Mouse (Mus musculus) heart, adult 2 months (tissue): ENCODE data around the gene Mitf. TPM values are rescaled to one million over a fixed set of nuclear protein-coding genes. Genes with fewer than 3 reads are reported as not detected.
A peak's percentile ranks its signal among the peaks of the same experiment; 100 is the strongest.

Experiments
- DNase-seq, 2 experiments: peaks; one replicate each; pipeline ENCODE4 v3.0.0; 2021
- H3K27ac ChIP-seq: fragments of 200-600 bp; 2 replicates; pipeline ENCODE4 v1.8.1; 2022
- H3K27me3 ChIP-seq: fragments of 200-500 bp; 2 replicates; pipeline ENCODE4 v1.6.1; 2012; ENCODE audit warnings: mild to moderate bottlenecking, low read length, inconsistent platforms, mixed read lengths; ENCODE audit not compliant: control insufficient read depth, insufficient read depth
- H3K36me3 ChIP-seq: fragments of 200-500 bp; 2 replicates; pipeline ENCODE4 v1.6.1; 2012; ENCODE audit warnings: low read length, inconsistent platforms; ENCODE audit not compliant: control insufficient read depth, insufficient read depth
- H3K4me1 ChIP-seq: fragments of 200-500 bp; 2 replicates; pipeline ENCODE4 v1.6.1; 2011; ENCODE audit warnings: low read length; ENCODE audit not compliant: control insufficient read depth, insufficient read depth
- H3K4me3 ChIP-seq: fragments of 200-600 bp; 2 replicates; pipeline ENCODE4 v1.8.1; 2022
- H3K79me2 ChIP-seq: fragments of 200-500 bp; replicated peaks from 2 replicates; pipeline ENCODE4 v1.6.1; 2012; ENCODE audit warnings: mild to moderate bottlenecking, inconsistent platforms, low read length, moderate library complexity, mixed read lengths; ENCODE audit not compliant: control insufficient read depth, insufficient read depth
- H3K9ac ChIP-seq: fragments of 200-500 bp; 2 replicates; pipeline ENCODE4 v1.6.1; 2012; ENCODE audit warnings: low read depth, mild to moderate bottlenecking, control low read depth, inconsistent platforms, low read length, mixed read lengths
- CTCF ChIP-seq: fragments of 200-600 bp; IDR thresholded peaks from 2 replicates; pipeline ENCODE4 v1.8.1; 2022; ENCODE audit warnings: antibody characterized with exemption, mild to moderate bottlenecking, moderate library complexity
- EP300 ChIP-seq: fragments of 200-500 bp; IDR thresholded peaks from 2 replicates; pipeline ENCODE4 v1.6.1; 2011; ENCODE audit warnings: low read depth, low read length, control low read depth; ENCODE audit not compliant: insufficient read depth
- POLR2A ChIP-seq: fragments of 200-500 bp; IDR thresholded peaks from 2 replicates; pipeline ENCODE4 v1.6.1; 2011; ENCODE audit warnings: mild to moderate bottlenecking, low read depth, low read length, control low read depth; ENCODE audit not compliant: insufficient read depth
- WGBS: fragments of 180-500 bp; shearing (Covaris S2); methylation state at CpG from one replicate; pipeline ENCODE4 v1.1.7; 2018; 5-methylcytosine and 5-hydroxymethylcytosine counted together
- intact Hi-C: fragments of 180-260 bp; cut with DNase I; formaldehyde crosslinking; loops from one replicate; pipeline ENCODE4 v1.15.1; 2025
- polyA plus RNA-seq: library from polyadenylated mRNA; depleted of rRNA; stranded (reverse); fragments of >200 nt; gene quantifications from 2 replicates; pipeline ENCODE4 v1.2.3, GENCODE M21; 2012
- total RNA-seq, 2 experiments: library from RNA; stranded (reverse); gene quantifications; 2 replicates each; pipeline ENCODE4 v1.2.3; 2021

Mitf gene
- total and polyA plus RNA-seq, 3 experiments = 23.4 to 68.3 (median 50.6) TPM

DNA sequence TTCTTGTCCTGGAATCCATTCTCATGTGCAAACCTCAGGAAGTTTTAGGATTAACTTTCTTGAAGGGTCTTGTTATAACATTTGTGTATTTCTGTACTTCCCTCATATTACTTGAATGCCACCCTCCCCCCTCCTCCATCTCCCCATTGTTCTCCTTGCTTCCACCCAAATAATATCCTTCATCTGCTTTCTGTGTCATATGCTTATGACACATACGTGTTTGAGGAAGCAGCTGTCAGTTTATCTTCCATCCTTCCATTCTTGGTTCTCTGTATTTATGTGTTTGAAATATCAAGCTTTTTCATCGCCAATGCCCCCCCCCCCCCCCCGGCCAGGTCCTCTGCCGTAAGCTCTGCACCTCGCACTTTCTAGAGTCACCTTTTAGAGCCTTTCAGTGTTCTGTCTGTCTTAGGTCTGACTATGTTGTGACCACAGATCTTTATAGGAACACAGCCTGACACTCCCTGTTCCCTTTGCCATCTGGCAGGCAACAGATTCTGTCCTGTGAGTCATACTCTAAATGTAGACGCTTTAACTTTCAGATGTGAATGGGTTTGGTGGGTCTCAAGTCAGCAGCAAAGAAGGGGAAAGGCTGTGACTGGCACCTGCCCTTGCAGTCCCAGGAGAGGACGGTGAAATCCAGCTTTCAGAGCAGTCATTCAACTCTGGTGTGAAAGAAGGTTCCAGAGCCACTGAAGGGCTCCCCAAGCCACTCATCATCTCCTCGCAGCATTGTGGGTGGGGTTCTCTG, 48.7 kb downstream of the Mitf start:
- TF ChIP-seq POLR2A (no peak), EP300 (no peak), CTCF (no peak)
- Histone ChIP-seq H3K4me1 (peaks cover 9% of the 10 kb centered on the region), H3K9ac (no peak overlapping the region), H3K4me3 (no peak overlapping the region), H3K36me3 (peaks cover 6% of the 10 kb centered on the region), H3K27ac (peak overlapping the region; percentile 83), H3K27me3 (no peaks in the 10 kb centered on the region), H3K79me2 (no peaks in the 10 kb centered on the region)
- 23% methylated on average over 8 of the region's 8 CpGs for WGBS
- peak; percentile 37 to 61 for DNase-seq
- intact Hi-C loops = loop anchor here (2.0 to 5.0 kb wide), 4 partner anchors 21 to 147 kb away; no protein-coding TSS in a partner anchor

DNA sequence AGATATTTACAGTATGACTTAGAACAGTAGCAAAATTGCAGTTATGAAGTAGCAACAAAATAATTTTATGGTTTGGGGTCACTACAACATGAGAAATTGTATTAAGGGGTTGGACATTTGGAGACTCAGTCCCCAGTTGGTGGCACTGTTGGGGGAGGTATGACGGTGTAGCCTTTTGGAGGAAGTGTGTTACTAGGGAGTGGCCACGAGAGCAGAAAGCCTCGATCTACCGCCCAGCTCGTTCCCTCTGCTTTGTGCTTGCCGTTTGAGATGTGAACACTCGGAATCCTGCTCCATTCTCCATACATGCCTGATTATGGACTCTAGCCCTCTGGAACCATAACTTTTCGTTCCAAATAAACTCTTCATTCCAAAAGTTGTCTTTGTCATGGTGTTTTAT, 49.6 kb downstream of the Mitf start:
- no peak overlapping the region for H3K9ac ChIP-seq
- TF ChIP-seq POLR2A (no peak), EP300 (no peak), CTCF (0 out of 2 replicates have a peak, but pooled peaks have one; percentile 5)
- 58% methylated on average over 8 of the region's 8 CpGs for WGBS
- H3K4me3 ChIP-seq = no peak overlapping the region
- peaks cover 9% of the 10 kb centered on the region for H3K4me1 ChIP-seq
- peak overlapping the region; percentile 83 for H3K27ac ChIP-seq
- intact Hi-C loops = loop anchor here (2.0 to 5.0 kb wide), 4 partner anchors 20 to 146 kb away; no protein-coding TSS in a partner anchor
- no peaks in the 10 kb centered on the region for H3K79me2 ChIP-seq
- no peak for DNase-seq
- peaks cover 6% of the 10 kb centered on the region for H3K36me3 ChIP-seq
- H3K27me3 ChIP-seq = no peaks in the 10 kb centered on the region

- TF ChIP-seq CTCF = peak; percentile 63
- peak; percentile 61; the same call in 1 of the 2 replicates for TF ChIP-seq EP300
- TF ChIP-seq POLR2A = no peak
- H3K27me3 ChIP-seq = no peaks in the 10 kb centered on the region
- H3K79me2 ChIP-seq = no peaks in the 10 kb centered on the region
- H3K9ac ChIP-seq = no peak overlapping the region
- DNase-seq = peak; percentile 53 to 67
- H3K4me1 ChIP-seq = peaks cover 9% of the 10 kb centered on the region
- peaks cover 6% of the 10 kb centered on the region for H3K36me3 ChIP-seq
- H3K27ac ChIP-seq = no peak overlapping the region
- intact Hi-C loops = loop anchor here (2.0 to 5.0 kb wide), 4 partner anchors 19 to 145 kb away; no protein-coding TSS in a partner anchor
- no peak overlapping the region for H3K4me3 ChIP-seq
- 38% methylated on average over 3 of the region's 3 CpGs for WGBS
Observed at GRCm38 (mm10) chr6:97857690-97858089, 50.8 kb downstream of the Mitf start.

DNA sequence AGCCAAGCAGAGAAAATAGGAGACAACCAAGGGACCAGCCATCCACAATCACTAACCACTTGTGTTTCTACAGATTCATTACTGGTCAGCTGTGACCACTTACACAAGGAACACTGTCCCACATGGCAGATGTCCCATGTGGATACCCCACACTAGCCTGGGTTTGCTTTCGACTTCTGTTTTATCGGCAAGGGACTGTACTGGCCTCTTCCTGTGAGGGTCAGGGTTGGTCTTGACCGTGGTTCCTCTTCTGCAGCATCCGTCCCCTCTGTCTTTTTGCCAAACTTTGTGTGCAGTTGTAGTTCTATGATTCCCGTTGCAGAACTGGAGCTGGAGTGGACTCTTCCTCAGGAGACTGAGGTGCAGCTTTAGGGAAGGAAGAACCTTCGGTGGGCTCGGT, 59.7 kb downstream of the Mitf start:
- intact Hi-C loops = no loop called here
- peak in 1 of 2 experiments; percentile 15 for DNase-seq
- Histone ChIP-seq H3K4me1 (no peaks in the 10 kb centered on the region; the same call in 1 of the 2 replicates), H3K27me3 (no peaks in the 10 kb centered on the region), H3K4me3 (no peak overlapping the region), H3K79me2 (no peaks in the 10 kb centered on the region), H3K27ac (no peak overlapping the region), H3K36me3 (0 out of 2 replicates have a peak, but pooled peaks cover 2% of the 10 kb centered on the region), H3K9ac (no peak overlapping the region)
- WGBS = 67% methylated on average over 7 of the region's 7 CpGs
- TF ChIP-seq CTCF (no peak), POLR2A (no peak), EP300 (no peak)

DNA sequence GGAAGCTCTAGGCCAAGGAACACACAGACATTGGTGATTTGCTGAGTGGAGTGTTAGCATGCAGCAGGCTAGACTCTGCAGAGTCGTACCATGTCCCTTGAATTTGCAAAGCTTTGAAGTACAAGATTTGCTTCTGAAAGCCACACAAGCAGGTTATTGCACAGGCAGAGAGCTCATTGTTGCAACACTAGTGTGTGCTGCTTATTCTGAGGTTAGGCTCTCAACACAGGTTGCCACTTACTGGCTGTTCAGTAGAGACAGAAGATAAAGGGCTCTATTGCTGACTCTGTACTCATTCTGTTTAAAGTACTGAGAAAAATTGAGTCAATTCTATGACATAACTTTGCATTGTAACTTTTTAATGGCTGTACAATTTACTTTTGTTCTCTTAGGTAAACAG, 61.2 kb downstream of the Mitf start:
- Histone ChIP-seq H3K27ac (no peak overlapping the region), H3K27me3 (no peaks in the 10 kb centered on the region), H3K79me2 (no peaks in the 10 kb centered on the region), H3K9ac (no peak overlapping the region), H3K36me3 (0 out of 2 replicates have a peak, but pooled peaks cover 2% of the 10 kb centered on the region), H3K4me3 (no peak overlapping the region), H3K4me1 (peaks cover 1% of the 10 kb centered on the region; the same call in 1 of the 2 replicates)
- TF ChIP-seq EP300 (no peak), CTCF (no peak), POLR2A (no peak)
- 87% methylated on average over 1 of the region's 1 CpGs for WGBS
- intact Hi-C loops = no loop called here
- DNase-seq = no peak

- Histone ChIP-seq H3K27ac (peak overlapping the region; percentile 13; the same call in 1 of the 2 replicates), H3K9ac (no peak overlapping the region), H3K79me2 (no peaks in the 10 kb centered on the region), H3K36me3 (0 out of 2 replicates have a peak, but pooled peaks cover 2% of the 10 kb centered on the region), H3K4me3 (no peak overlapping the region), H3K4me1 (peaks cover 1% of the 10 kb centered on the region; the same call in 1 of the 2 replicates), H3K27me3 (no peaks in the 10 kb centered on the region)
- TF ChIP-seq CTCF = no peak
- TF ChIP-seq POLR2A = no peak
- TF ChIP-seq EP300 = no peak
- intact Hi-C loops = no loop called here
- DNase-seq = no peak
- 43% methylated on average over 4 of the region's 4 CpGs for WGBS
Observed at GRCm38 (mm10) chr6:97869953-97870352, 63.1 kb downstream of the Mitf start.
